Mouse (Mus musculus) limb, embryonic 11.5 days (tissue): Measurements from ENCODE around the gene Pcnt. TPM values are rescaled to one million over a fixed set of nuclear protein-coding genes. Genes with fewer than 3 reads are reported as not detected.

Source experiments
- ATAC-seq: fragments of 200-750 bp; cut with Nextera tagmentation; 2 replicates; pipeline ENCODE4 v1.8.0; 2017; ENCODE audit warnings: low read depth; ENCODE audit not compliant: insufficient number of reproducible peaks, low FRiP score, low TSS enrichment
- DNase-seq: peaks from one replicate; pipeline ENCODE4 v3.0.0-alpha.2; 2015; ENCODE audit warnings: low spot score
- H3K27ac ChIP-seq: fragments of 300-500 bp; sonication (generic); replicated peaks from 2 replicates; pipeline ENCODE4 v1.5.1; 2014; ENCODE audit warnings: low read depth, mild to moderate bottlenecking, low read length
- H3K27me3 ChIP-seq: fragments of 300-500 bp; sonication (generic); 2 replicates; pipeline ENCODE4 v1.6.1; 2014; ENCODE audit warnings: mild to moderate bottlenecking, low read length, mixed read lengths; ENCODE audit not compliant: control insufficient read depth, insufficient read depth
- H3K36me3 ChIP-seq: fragments of 300-500 bp; sonication (generic); 2 replicates; pipeline ENCODE4 v1.6.1; 2014; ENCODE audit warnings: mild to moderate bottlenecking, low read length, moderate library complexity, mixed read lengths; ENCODE audit not compliant: control insufficient read depth, insufficient read depth
- H3K4me1 ChIP-seq: fragments of 300-500 bp; sonication (generic); 2 replicates; pipeline ENCODE4 v1.6.1; 2014; ENCODE audit warnings: low read length, mixed read lengths; ENCODE audit not compliant: control insufficient read depth, insufficient read depth
- H3K4me2 ChIP-seq: fragments of 300-500 bp; sonication (generic); 2 replicates; pipeline ENCODE4 v1.6.1; 2014; ENCODE audit warnings: low read depth, mild to moderate bottlenecking, moderate library complexity; ENCODE audit not compliant: severe bottlenecking
- H3K4me3 ChIP-seq: fragments of 300-500 bp; sonication (generic); 2 replicates; pipeline ENCODE4 v1.5.1; 2014; ENCODE audit warnings: low read depth, low read length
- H3K9ac ChIP-seq: fragments of 300-500 bp; sonication (generic); 2 replicates; pipeline ENCODE4 v1.6.1; 2014; ENCODE audit warnings: mild to moderate bottlenecking, low read length
- H3K9me3 ChIP-seq: fragments of 300-500 bp; sonication (generic); 2 replicates; pipeline ENCODE4 v1.6.1; 2016; ENCODE audit warnings: low read length; ENCODE audit not compliant: control insufficient read depth
- WGBS: fragments of 180-500 bp; shearing (Covaris S2); extraction: QIAGEN DNeasy Blood & Tissue Kit; methylation state at CpG from one replicate; pipeline ENCODE4 v1.1.7; 2014; 5-methylcytosine and 5-hydroxymethylcytosine counted together
- polyA plus RNA-seq: library from polyadenylated mRNA; unstranded; fragments of >200 nt; fragmentation: Nextera tagmentation; extraction: Ambion mirVana; gene quantifications from 2 replicates; pipeline ENCODE4 v1.2.1, GENCODE M21; 2014

Gene Pcnt
- polyA plus RNA-seq, 1 experiment from 2014 or later, result 19.0 TPM

DNA sequence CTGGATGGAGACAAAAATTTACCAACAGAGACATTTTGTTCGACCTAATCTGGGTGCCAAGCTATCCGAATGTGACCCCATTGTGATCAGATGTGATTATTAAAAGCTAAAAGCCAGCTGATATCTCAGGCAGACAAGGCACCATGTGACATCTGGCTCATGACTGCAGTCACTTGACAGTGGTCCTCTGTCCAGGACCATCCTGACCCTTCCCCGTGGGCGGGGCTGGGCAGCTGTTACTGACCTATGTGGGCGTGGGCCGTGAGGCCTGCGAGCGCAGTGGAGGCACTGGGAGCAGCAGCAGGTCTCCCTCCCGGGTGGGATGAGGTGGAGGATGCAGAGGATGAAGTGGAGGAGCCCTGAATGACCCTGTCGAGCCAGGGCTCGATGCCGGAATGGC, 125.0 kb downstream of the Pcnt start:
- no peak overlapping the region for H3K9ac ChIP-seq
- no peak for ATAC-seq
- H3K36me3 ChIP-seq, result no peaks in the 10 kb centered on the region; the same call in 1 of the 2 replicates
- H3K4me1 ChIP-seq, result no peaks in the 10 kb centered on the region
- DNase-seq, result no peak
- no peaks in the 10 kb centered on the region for H3K27me3 ChIP-seq
- H3K9me3 ChIP-seq, result no peaks in the 10 kb centered on the region
- H3K27ac ChIP-seq, result no peak overlapping the region
- H3K4me2 ChIP-seq, result no peak overlapping the region
- WGBS, result 86% methylated on average over 12 of the region's 12 CpGs
- H3K4me3 ChIP-seq, result no peak overlapping the region

- no peaks in the 10 kb centered on the region; the same call in 1 of the 2 replicates for H3K36me3 ChIP-seq
- H3K27ac ChIP-seq, result no peak overlapping the region
- no peak overlapping the region for H3K9ac ChIP-seq
- H3K27me3 ChIP-seq, result no peaks in the 10 kb centered on the region
- no peaks in the 10 kb centered on the region for H3K4me1 ChIP-seq
- no peak for ATAC-seq
- DNase-seq, result no peak
- no peak overlapping the region for H3K4me2 ChIP-seq
- 84% methylated on average over 7 of the region's 7 CpGs for WGBS
- H3K4me3 ChIP-seq, result no peak overlapping the region
- no peaks in the 10 kb centered on the region for H3K9me3 ChIP-seq
Observed at GRCm38 (mm10) chr10:76316194-76316593, 126.4 kb downstream of the Pcnt start.

DNA sequence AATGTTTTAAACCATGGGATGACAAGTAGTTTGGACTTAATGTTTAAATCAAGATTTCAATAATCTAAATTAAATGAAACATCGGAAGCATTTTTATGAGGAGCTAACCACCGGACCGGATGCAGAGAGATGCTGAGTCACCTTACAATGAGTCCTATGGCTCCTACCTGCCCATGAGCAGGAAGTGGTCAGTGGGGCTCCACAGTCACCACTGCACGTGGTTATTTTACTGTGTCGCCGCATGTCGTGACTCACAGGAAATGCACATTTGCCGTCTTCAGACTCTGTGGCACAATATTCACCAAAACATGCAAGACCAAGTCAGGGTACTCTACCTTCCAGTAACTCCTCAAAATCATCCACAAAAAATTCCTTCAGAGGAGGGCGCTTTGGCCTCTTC, 135.8 kb downstream of the Pcnt start:
- no peak for ATAC-seq
- H3K9ac ChIP-seq, result no peak overlapping the region
- no peak overlapping the region for H3K4me3 ChIP-seq
- no peak for DNase-seq
- H3K9me3 ChIP-seq, result no peaks in the 10 kb centered on the region
- H3K27ac ChIP-seq, result no peak overlapping the region
- H3K4me1 ChIP-seq, result no peaks in the 10 kb centered on the region
- peaks cover 3% of the 10 kb centered on the region; the same call in 1 of the 2 replicates for H3K36me3 ChIP-seq
- no peaks in the 10 kb centered on the region for H3K27me3 ChIP-seq
- 91% methylated on average over 9 of the region's 9 CpGs for WGBS
- H3K4me2 ChIP-seq, result no peak overlapping the region

Other genes starting within 250 kb of the Pcnt start
- 49.1 and 51.0 TPM in 2 replicates for gene Prmt2, start 204.9 kb downstream of the Pcnt start, polyA plus RNA-seq
- 0.13 and 0.23 TPM in 2 replicates for gene S100b, start 188.9 kb downstream of the Pcnt start, polyA plus RNA-seq
- gene Dip2a, start 97.5 kb downstream of the Pcnt start, polyA plus RNA-seq, result 4.5 and 5.2 TPM in 2 replicates
- gene AC141477.1, start 2.3 kb downstream of the Pcnt start, polyA plus RNA-seq, result not detected in 2 replicates
- gene 2610028H24Rik, start 6.3 kb upstream of the Pcnt start, polyA plus RNA-seq, result not detected in 2 replicates
- gene Mcm3ap, start 26.1 kb upstream of the Pcnt start, polyA plus RNA-seq, result 70.2 and 87.6 TPM in 2 replicates
- 6.4 and 7.0 TPM in 2 replicates for gene Ybey, start 26.3 kb upstream of the Pcnt start, polyA plus RNA-seq
- gene Lss, start 88.8 kb upstream of the Pcnt start, polyA plus RNA-seq, result 32.8 and 38.4 TPM in 2 replicates
- not detected in 2 replicates for gene Spatc1l, start 119.5 kb upstream of the Pcnt start, polyA plus RNA-seq
- gene Ftcd, start 132.9 kb upstream of the Pcnt start, polyA plus RNA-seq, result not detected in 2 replicates
- gene Col6a2, start 180.8 kb upstream of the Pcnt start, polyA plus RNA-seq, result 10.1 and 10.3 TPM in 2 replicates